Mouse (Mus musculus): Measurements from ENCODE around the gene Rnf220.
"Not testable (repeated sequence)": the region's sequence is repeated elsewhere in the genome, so short reads cannot be mapped to it uniquely, and the experiment has no call there.

Rnf220 gene

DNA sequence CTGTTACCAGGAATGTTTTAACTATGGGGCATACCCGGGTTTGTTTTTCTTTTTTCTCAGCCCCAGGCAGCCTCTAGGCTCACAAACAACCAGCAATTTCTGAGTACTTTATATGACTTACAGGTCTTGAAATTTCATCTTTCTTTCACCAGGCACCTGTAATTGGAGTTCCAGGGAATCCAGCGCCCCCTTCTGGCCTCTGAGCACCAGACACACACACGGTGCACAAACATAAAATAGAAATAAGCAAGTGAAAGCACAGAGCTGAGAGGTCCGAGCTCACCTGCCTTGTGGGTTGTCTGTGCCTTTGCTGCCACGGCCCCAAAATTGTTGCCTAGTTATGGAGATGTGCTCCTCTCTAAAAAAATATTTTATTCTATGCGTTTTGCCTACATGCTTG is 236.9 kb downstream of the Rnf220 start:
- not testable (repeated sequence) for DNase-seq

DNA sequence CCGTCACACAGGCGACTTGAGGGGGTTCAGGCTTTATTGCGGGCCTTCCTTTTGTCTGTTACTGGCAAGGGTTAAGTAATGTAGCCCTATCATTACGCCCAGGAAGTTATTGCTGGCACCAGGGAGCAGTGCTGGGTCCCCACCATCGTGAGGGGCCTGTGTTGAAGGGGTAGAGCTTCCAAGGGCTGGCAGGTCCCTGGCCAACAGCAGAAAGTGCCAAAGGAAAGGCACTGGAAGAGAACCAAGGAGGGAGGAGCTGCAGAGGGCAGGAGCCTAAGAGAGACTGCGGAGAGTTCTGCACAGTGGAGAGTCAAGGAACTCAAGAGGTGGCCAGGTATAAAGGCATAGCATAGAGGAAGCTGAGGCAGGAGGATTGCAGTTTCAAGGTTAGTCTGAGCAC is 242.2 kb downstream of the Rnf220 start:
- no peak for DNase-seq

DNA sequence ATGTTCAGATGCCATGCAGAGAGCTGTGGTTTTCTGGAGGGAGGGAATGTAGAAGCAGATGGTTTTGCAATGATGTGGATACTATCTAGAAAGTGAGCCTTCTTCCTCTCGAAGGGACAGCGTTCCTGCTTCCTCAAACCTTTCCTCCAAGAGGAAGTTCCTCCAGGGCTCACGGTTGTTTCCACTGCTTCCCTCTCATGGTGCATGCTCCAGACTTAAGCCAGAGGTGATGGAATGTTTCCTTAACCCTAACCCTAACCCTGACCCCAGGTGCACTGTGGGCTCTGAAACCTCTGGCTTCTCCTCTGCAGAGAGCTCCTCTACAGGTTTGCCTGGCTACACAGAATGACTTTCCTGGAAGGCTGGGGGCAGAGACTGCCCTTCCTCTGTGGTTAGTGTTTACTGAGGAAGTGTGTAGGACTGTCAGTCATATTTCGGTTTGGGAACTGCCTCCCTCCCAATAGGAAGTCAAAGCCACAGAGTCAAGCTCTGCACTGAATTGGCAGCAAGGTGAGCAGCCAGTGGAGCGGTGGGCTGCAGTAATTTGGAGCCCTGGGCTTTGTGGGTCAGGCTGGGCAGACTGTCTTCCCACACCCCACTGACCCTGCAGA is 242.7 kb downstream of the Rnf220 start:
- DNase-seq = no peak

DNA sequence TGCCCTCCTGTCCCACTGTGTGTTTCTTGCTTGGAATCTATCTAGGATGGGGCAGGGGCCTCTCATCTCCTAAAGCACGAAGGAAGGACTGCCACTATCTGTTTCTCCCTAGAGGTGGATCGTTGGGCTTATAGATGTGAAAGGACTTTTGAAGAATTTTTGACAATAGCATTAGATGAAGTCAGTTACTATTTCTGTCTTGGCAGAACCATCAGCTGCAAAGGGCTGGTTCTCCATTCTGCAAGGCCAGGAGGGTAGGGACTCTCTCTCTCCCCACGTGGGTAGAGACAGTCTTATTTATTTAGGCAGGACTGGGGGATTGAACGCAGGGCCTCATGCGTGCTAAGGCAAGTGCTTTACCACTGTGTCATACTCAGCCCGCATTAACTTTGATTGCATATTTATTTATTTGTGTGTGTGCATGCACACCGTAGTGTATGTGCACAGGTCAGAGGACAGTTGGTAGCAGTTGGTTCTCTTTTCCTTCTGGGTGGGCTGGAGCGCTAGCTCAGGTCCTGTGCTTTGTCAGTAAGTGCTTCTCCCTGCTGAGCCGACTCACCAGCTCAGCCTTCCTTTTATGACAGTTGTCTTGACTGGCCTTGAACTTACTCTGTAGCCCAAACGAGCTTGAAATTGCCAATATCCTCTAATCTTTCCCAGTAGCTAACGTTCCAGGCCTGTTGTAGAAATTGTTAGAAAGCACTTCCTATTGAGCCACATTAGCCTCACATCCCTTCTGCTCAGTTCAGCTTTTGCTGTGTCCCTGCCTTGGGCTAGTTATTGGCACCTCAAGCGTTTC is 243.4 kb downstream of the Rnf220 start:
- no peak for DNase-seq

DNA sequence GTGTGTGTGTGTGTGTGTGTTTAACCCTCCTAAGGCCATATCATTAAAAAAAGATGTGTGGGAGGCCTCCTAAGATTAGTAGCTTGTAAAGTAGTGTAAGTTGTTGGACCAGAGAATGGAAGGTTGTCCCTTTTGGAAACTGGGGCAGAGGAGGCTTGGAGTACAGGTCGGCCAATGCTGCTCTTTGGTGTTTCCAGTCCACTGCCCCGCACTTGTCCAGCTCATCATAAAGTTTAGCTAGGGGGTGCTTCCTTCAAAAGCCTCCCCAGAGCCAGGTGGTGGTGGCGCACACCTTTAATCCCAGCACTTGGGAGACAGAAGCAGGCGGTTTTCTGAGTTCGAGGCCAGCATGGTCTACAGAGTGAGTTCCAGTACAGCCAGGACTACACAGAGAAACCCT is 244.1 kb downstream of the Rnf220 start:
- no peak for DNase-seq

DNA sequence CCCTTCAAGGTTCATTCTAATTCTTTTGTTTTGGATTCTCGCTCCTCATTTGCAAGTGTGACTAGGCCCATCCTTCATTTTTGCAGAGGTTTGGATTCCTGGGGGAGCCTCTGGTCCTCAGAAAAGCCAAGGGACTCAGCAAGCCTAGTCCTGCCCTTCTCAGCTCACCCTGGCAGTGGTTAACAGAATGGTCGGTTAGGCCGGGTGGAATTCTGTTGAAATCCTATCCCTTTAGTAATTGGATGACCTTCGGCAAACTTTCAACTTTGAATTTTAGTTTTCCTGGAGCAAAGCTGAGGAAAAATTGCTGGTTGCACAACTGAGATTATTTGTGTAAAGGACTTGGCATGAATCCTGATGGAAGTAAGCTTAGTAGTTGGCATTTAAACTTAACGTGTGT is 244.5 kb downstream of the Rnf220 start:
- no peak for DNase-seq

DNA sequence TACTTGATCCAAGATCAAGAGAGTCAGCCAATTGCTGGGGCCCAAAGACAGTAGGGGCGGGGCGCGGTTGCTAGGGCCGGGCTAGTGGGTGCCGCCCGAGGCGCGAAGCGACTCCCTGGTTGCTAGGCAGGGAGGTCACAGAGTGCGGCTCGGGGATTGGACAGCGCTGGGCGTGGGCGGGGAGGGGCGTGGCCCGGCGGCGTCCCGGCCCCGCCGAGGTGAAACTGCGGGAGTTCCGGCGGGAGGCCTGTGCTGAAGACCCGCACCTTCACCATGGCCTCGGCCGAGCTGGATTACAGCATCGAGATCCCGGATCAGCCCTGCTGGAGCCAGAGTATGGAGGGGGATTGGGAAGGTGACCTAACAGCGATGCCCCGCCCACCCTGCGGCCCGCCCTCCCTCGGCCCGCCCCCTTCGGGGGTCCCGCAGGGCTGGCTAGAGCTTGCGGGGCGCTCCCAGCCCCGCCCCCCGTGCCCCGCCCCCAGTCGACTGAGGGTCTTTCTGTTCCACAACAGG is 245.0 kb downstream of the Rnf220 start, which contains the start of the genes Tmem53 and Armh1:
TSS of gene Tmem53 (plus strand) at position 151 of the 516 bp plus-strand sequence.
TSS of gene Armh1 (minus strand) at position 325 of the 516 bp plus-strand sequence.
- peak; percentile 93 for DNase-seq

DNA sequence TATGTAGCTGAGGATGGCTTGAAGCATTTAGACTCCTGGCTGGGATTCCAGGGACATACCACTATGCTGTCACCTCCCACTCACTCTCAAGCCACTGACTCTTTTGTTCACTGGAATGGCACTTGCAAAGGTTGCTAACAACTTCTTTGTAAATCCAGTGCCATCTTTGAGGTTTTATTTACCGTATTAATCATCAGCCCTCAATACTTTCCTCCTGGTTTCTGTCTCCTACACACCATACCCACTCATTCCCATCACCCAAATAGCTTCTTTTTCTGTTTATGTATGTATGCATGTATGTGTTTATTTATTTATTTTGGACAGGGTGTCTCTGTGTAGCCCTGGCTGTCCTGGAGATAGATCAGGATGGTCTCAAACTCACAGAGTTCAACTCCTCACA is 245.9 kb downstream of the Rnf220 start:
- DNase-seq = no peak

DNA sequence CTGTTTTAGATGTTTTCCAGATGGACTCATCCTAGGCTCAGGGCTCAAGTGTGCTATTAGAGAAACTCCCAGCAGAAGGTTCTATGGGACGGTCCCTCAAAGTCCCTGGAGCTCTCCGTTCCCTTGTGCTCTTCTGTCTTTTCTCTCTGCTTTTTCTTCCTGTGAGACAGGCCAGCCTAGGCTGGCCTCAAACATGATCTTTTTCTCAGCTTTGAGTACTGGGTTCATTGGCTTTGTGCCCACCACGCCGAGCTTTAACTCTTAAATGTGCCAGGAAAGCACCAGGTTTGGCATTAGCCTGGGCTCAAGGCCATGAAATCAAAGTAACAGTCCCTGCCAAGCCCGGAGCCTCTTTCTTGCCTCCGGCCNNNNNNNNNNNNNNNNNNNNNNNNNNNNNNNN is 256.0 kb downstream of the Rnf220 start:
- DNase-seq = no peak

DNA sequence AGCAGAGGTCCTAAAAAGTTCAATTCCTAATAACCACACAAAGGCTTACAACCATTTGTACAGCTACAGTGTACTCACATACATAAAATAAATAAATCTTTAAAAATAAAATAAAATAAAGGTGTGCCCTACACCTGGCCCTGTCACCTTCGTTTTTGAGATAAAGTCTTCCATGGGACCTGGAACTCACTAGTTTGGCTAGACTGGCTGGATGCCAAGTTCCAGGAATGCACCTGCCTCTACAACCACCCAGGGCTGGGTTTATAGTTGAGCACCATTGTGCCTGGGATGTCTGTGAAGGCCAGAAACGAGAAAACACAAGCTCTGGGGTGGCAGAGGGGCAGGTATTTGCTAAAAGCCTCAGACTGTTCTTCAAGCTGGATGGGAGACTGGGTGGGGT is 257.7 kb downstream of the Rnf220 start:
- DNase-seq = no peak

DNA sequence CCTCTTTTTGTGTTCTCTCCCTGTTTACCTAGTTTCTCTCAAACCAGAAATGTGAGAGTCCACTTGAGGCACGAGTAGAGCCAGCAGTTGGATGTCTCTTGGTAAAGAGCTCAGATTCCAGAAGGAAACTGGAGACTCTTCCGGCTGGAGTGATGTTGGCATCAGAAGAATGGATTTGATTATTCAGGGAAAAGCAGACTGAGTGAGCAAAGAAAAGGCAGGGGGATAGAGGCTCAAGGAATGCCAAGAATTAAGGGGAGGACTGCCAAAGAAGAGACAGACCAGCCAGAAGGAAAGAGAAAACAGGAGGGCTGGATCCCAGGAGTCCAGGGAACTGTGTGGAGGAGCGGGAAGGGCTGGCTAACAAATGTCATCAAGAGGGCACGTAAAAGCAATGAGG is 261.0 kb downstream of the Rnf220 start:
- DNase-seq = no peak

DNA sequence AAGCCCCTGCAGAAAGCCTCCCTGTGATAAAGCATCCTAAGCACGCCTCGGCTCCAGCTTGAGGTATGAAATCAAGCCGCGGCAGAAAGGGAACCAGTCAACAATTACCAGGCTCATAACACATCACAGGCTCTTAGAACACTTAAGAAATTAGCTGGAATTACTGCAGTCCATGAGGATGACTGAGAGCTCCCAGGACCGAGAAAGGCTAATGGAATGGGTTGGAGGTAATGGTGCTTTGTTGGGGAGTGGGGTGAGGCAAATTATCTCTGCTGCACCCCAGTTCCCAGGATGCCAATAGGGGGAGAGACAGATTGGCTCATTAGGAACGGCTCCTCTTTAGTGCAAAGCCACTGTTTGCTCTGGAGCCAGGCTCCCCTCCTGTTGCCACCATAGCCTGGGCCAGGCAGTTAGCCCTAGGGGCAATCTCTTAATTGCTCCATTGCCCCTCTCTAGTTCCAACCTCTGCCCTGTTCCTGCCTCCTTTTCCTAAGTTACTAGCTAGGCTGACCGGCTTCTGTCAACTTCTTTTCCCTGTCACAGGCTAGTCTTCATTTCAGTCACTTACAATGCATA is 262.6 kb downstream of the Rnf220 start:
- DNase-seq = no peak

DNA sequence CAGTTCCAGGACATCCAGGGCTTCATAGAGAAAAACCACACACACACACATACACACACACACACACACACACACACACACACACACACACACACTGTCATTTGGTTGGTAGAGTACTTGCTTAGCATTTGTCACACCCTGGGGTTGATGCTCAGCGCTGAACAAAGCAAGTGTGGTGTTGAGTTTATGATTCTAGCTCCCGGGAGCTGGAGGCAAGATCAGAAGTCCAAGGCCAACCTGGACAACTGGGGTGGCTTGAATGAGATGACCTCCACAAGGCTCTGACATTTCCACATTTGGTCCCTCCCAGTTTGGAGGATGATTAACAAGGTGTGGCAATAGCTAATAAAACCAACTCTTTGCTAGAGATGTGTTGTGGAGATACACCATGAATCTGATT is 265.6 kb downstream of the Rnf220 start:
- DNase-seq = no peak

DNA sequence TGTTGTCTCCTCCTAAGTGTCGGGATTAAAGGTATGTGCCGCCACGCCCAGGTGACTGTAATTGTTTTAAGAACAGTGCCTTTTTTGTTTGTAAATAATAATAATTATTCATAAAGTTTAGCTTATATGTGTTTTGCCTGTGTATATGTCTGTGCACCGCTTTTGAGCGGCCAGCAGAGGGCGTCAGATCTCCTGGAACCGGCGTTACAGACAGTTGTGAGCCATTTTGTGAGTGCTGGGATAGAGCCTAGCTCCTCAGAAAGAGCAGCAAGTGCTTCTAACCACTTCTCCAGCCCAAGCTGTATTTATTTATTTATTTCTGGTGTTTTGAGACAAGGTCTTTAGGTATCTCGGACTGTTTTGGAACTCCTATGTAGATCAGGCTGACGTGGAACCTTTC is 266.5 kb downstream of the Rnf220 start:
- DNase-seq = no peak

DNA sequence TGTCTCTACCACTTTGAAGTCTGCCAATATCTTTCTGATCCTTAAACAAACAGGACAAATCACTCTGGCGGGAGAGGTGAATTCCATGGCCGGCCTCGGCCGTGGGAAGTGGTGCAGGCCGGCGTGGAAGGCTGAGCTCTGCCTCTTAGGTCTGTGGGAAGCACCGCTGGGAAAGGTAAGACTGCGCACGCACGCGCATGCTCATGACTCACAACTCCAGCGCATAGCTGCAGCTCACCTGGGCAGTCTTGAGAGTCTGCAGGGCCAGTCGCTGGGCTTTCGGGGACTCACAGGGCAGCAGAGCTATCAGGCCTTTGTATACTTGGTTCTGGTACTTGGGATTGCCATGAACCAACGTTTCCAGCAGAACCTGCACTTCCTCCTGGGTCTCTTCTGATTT is 267.3 kb downstream of the Rnf220 start:
- DNase-seq = no peak

DNA sequence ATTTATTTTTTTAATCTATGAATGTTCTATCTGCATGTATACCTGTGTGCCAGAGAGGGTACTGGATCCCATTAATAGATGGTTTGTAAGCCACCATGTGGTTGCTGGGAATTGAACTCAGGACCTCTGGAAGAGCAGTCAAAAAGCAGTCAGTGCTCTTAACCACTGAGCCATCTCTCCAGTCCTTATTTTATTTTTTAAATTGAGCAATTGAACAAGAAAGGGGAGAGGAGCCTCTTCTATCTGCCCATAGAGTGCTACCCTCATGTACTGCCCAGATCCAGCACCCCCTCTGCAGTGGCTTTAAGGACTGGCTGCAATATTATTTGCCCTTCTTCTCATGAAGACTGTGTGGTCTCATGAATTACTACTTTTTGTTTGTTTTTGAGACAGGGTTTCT is 271.6 kb downstream of the Rnf220 start:
- no peak for DNase-seq

DNA sequence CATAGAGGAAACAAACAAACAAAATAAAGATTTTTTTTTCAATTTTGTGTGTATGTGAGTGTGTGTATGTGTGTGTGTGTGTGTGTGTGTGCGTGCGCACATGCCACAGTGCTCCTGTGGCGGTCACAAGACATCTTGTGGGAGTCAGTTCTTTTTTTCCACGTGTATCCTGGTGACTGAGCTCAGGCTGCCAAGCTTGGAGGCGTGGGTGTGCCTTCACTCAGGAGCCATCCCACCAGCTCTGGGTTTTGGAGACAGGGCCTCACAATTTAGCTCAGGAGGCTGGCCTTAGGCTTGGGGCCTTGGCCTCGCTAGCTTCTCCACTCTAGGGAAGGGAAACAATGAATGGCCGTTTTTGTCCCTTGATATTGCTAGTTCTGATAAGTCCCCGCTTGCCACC is 272.7 kb downstream of the Rnf220 start:
- no peak for DNase-seq

DNA sequence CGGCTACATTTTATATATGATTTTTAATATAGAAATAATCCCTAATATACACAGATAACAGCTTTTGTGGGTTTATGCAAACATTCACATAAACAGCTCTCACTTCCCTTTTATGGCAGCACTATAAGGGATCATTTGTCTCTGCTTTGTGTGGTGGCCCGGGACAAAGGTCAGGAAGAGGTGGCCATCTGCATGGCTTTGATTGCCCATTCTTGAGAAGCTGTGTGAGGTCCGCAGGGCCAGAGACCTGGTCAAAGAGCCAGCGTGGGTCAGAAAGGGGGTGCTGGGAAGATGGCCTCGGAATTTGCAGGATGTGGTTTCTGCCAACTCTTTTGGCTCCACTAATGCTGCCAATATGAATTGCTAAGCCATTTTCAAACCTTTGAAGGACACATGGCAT is 273.9 kb downstream of the Rnf220 start:
- no peak for DNase-seq

DNA sequence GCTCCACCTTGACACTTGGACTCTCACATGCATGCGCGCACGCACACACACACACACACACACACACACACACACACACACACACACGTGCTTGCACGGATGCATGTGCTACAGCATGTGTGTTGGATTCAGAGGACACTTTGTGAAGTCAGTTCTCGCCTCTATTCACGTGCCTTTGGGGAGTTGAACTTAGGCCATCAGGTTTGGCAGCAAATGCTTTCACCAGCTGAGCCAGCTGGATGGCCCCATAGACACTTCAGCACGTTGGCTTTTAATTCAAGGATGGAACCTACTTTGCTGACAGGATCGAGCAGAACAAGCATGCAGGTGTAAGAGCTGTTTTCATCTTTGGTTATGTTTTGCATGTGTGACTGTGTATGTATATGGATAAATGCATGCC is 275.0 kb downstream of the Rnf220 start:
- no peak for DNase-seq
